Comparison of ENCODE assay signal across 22 mouse cellular contexts in genomic region chr12:119451232-119451631, GRCm38 (mm10).
A peak's percentile ranks its signal among the peaks of the same experiment; 100 is the strongest.
DNase-seq lines count a peak whose midpoint lies in the region; ATAC-seq and TF ChIP-seq lines count a peak whose summit lies in the region.
"Had no signal": no experiment of that assay in that cellular context is flagged by ENCODE, and none has a peak within 500 bp of the region (broad histone marks: within the 10 kb centered on the region; RNA-seq: fewer than 3 reads in every experiment).

No protein-coding gene starts in this region.

- no peak overlapping the region for H3K4me2 ChIP-seq in intestine, embryonic 16.5 days (ENCODE audit: low read depth, low read length)
- H3K4me2 ChIP-seq: embryonic facial prominence, embryonic 12.5 days; forebrain, embryonic 12.5 days; heart, embryonic 12.5 days; hindbrain, embryonic 15.5 days had no signal

- H3K79me2 ChIP-seq in C2C12 (ENCODE audit: control insufficient read depth, insufficient read depth) = no peaks in the 10 kb centered on the region

- no peak overlapping the region for H3K9ac ChIP-seq in intestine, embryonic 16.5 days (ENCODE audit: low read depth, low read length)
- H3K9ac ChIP-seq: embryonic facial prominence, embryonic 12.5 days; forebrain, embryonic 12.5 days; heart, embryonic 12.5 days; hindbrain, embryonic 15.5 days had no signal

- ATAC-seq in intestine, embryonic 16.5 days = peak; percentile 53; the same call in 1 of the 2 replicates
- ATAC-seq in cerebellum, adult (ENCODE audit: insufficient number of reproducible peaks, low FRiP score, low TSS enrichment) = no peak
- ATAC-seq: forebrain, embryonic 16.5 days; Patski had no signal

- no peak for TF ChIP-seq CTCF in C2C12 (IDR thresholded peaks at IDR 0.05; ENCODE audit: control insufficient read depth, insufficient read depth, insufficient read length)

- no peaks in the 10 kb centered on the region for H3K27me3 ChIP-seq in C2C12 (ENCODE audit: control insufficient read depth, insufficient read depth, insufficient read length)
- no peaks in the 10 kb centered on the region for H3K27me3 ChIP-seq in embryonic facial prominence, embryonic 10.5 days (replicated peaks; ENCODE audit: low read depth, poor library complexity, severe bottlenecking)
- no peaks in the 10 kb centered on the region for H3K27me3 ChIP-seq in intestine, embryonic 16.5 days (replicated peaks; ENCODE audit: control insufficient read depth, insufficient read depth, low read length)
- H3K27me3 ChIP-seq: embryonic facial prominence, embryonic 12.5 days; forebrain, embryonic 12.5 days; heart, embryonic 12.5 days; hindbrain, embryonic 15.5 days; Patski had no signal

- peak; percentile 4 for DNase-seq in embryo, embryonic 10 days (ENCODE audit: low spot score)
- DNase-seq in embryo, embryonic 9.5 days (ENCODE audit: extremely low spot score) = no peak
- peak; percentile 21 for DNase-seq in embryonic facial prominence, embryonic 10.5 days (ENCODE audit: low spot score)
- no peak for DNase-seq in T-cell, adult 2 months (ENCODE audit: low spot score)
- DNase-seq in heart, postnatal 14 days = no peak
- DNase-seq: adrenal gland, adult 2 months; adrenal gland, postnatal 25 days; B cell, adult 2 months; cerebellum, adult 2 months; cerebellum, postnatal 10 days; gastrocnemius, adult 2 months; gastrocnemius, postnatal 25 days; heart, postnatal 36 days had no signal

- no peaks in the 10 kb centered on the region for H3K36me3 ChIP-seq in C2C12 (ENCODE audit: control insufficient read depth, insufficient read depth)
- no peaks in the 10 kb centered on the region for H3K36me3 ChIP-seq in embryonic facial prominence, embryonic 10.5 days (replicated peaks)
- no peaks in the 10 kb centered on the region for H3K36me3 ChIP-seq in intestine, embryonic 16.5 days (ENCODE audit: control insufficient read depth, insufficient read depth, low read length)
- H3K36me3 ChIP-seq: embryonic facial prominence, embryonic 12.5 days; forebrain, embryonic 12.5 days; heart, embryonic 12.5 days; hindbrain, embryonic 15.5 days had no signal

- no peak overlapping the region for H3K27ac ChIP-seq in embryonic facial prominence, embryonic 10.5 days (replicated peaks)
- no peak overlapping the region for H3K27ac ChIP-seq in intestine, embryonic 16.5 days (ENCODE audit: low read length)
- H3K27ac ChIP-seq: embryonic facial prominence, embryonic 12.5 days; forebrain, embryonic 12.5 days; gastrocnemius, adult 2 months; hindbrain, embryonic 15.5 days had no signal

- H3K79me3 ChIP-seq in C2C12 (ENCODE audit: low read depth) = no peaks in the 10 kb centered on the region

- no peak overlapping the region for H3K4me3 ChIP-seq in C2C12 (ENCODE audit: insufficient read depth, poor library complexity, severe bottlenecking)
- H3K4me3 ChIP-seq in embryonic facial prominence, embryonic 10.5 days = no peak overlapping the region
- H3K4me3 ChIP-seq in intestine, embryonic 16.5 days (ENCODE audit: low read length) = no peak overlapping the region
- H3K4me3 ChIP-seq: embryonic facial prominence, embryonic 12.5 days; forebrain, embryonic 12.5 days; gastrocnemius, adult 2 months; heart, embryonic 12.5 days; hindbrain, embryonic 15.5 days had no signal

- peaks cover 7% of the 10 kb centered on the region for H3K4me1 ChIP-seq in embryonic facial prominence, embryonic 10.5 days
- no peaks in the 10 kb centered on the region for H3K4me1 ChIP-seq in intestine, embryonic 16.5 days (ENCODE audit: control insufficient read depth, insufficient read depth, low read length)
- H3K4me1 ChIP-seq: embryonic facial prominence, embryonic 12.5 days; forebrain, embryonic 12.5 days; heart, embryonic 12.5 days; hindbrain, embryonic 15.5 days had no signal

- intact Hi-C loops in heart, postnatal 14 days (cut with DNase I) = no loop called here

- WGBS in embryonic facial prominence, embryonic 10.5 days = 60% methylated on average over 3 of the region's 3 CpGs
- 56% methylated on average over 3 of the region's 3 CpGs for WGBS in intestine, embryonic 16.5 days

- no peak overlapping the region for H3ac ChIP-seq in C2C12 (ENCODE audit: control insufficient read depth, insufficient read length, low read depth)

- H3K9me3 ChIP-seq in embryonic facial prominence, embryonic 10.5 days = no peaks in the 10 kb centered on the region
- no peaks in the 10 kb centered on the region for H3K9me3 ChIP-seq in intestine, embryonic 16.5 days (ENCODE audit: control insufficient read depth, low read length)
- H3K9me3 ChIP-seq: embryonic facial prominence, embryonic 12.5 days; forebrain, embryonic 12.5 days; heart, embryonic 12.5 days; hindbrain, embryonic 15.5 days had no signal

TF ChIP-seq in C2C12, 6 proteins besides CTCF, POLR2A, EP300 and RAD21:
- TF ChIP-seq MYOD1 (IDR thresholded peaks at IDR 0.05; ENCODE audit: control insufficient read depth, insufficient read length, low read depth) (peak; percentile 87), CEBPB (IDR thresholded peaks at IDR 0.05; ENCODE audit: low read depth) (no peak)

Comparison
In these comparisons a context has a peak if more than half of its experiments do, and no peak if none do; other contexts are left out.
1. DNase-seq: peak in embryo, embryonic 10 days (single experiment) and embryonic facial prominence, embryonic 10.5 days (single experiment); none in embryo, embryonic 9.5 days (single experiment), T-cell, adult 2 months (single experiment) and heart, postnatal 14 days (0 of 2).